ENCODE assay signal across 8 mouse cellular contexts in the genomic region with DNA sequence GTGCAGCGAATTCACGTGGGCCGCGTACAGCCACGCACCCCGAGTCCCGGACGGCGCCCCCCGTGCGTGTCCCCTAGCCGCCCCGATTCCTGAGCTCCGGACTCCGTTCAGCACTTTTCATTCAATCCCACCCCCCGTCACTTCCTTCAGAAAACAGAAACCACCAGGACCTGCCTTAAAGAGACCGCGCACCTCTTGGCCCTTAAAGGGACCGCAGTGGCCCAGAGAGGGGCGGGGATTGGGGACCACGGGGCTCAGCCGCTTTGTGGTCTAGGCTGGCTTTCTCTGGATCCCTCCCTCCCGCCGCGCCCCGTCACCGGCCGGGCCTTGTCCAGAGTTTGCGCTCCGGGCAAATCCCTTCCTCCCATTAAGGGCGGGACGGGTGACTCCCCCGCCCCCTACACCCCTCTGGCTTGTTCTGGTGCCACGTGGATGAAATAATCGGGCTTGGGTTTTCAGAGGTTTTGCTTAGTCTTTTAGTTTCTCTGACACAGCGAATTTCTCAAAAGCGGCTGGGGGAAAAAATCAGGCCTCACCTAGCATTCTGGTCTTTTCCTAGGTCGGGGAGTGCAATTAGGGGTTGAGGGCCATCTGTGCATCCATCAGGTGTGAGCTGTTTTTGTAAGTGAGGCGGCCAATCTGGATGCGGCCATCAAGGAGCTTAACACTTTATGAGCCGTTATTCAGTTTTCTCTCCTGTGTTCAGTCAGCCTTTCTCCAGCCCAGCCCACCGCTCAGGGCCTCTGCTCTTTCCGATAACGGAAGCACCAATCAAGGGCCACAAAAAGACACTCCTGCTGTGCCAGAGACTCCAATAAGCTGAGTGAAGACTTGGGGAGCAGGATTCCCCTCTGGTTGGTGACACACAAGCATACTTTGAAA. TPM values are rescaled to one million over a fixed set of nuclear protein-coding genes. Genes with fewer than 3 reads are reported as not detected.
A peak's percentile ranks its signal among the peaks of the same experiment; 100 is the strongest.
DNase-seq lines count a peak whose midpoint lies in the region; ATAC-seq and TF ChIP-seq lines count a peak whose summit lies in the region.

A gene (minus strand): TSS at position 200 of the 882 bp plus-strand sequence.

- intact Hi-C loops in left cerebral cortex, postnatal 25 days (cut with DNase I) = no loop called here

- peak within 1 kb of the TSS; percentile 79 for H3K4me2 ChIP-seq in embryonic facial prominence, embryonic 11.5 days (ENCODE audit: low read depth, low read length)
- H3K4me2 ChIP-seq in intestine, postnatal 0 days (replicated peaks; ENCODE audit: low read depth) = peak within 1 kb of the TSS; percentile 84

- peak; percentile 90 for ATAC-seq in embryonic facial prominence, embryonic 11.5 days (replicated peaks; ENCODE audit: insufficient number of reproducible peaks, low FRiP score, low TSS enrichment, low read depth)
- peak; percentile 76 for ATAC-seq in intestine, postnatal 0 days
- peak; percentile 72 for ATAC-seq in megakaryocyte-erythroid progenitor cell, adult 5-6 weeks (replicated peaks; ENCODE audit: low FRiP score, low TSS enrichment, poor library complexity, severe bottlenecking)

- peak within 1 kb of the TSS; percentile 88 for H3K27ac ChIP-seq in embryonic facial prominence, embryonic 11.5 days (replicated peaks; ENCODE audit: low read depth, low read length)
- H3K27ac ChIP-seq in intestine, postnatal 0 days (ENCODE audit: low read depth, low read length) = peak within 1 kb of the TSS; percentile 95

- peaks cover 5% of the 10 kb centered on the region for H3K4me1 ChIP-seq in embryonic facial prominence, embryonic 11.5 days (ENCODE audit: control insufficient read depth, insufficient read depth, low read length)
- H3K4me1 ChIP-seq in intestine, postnatal 0 days (replicated peaks; ENCODE audit: control insufficient read depth, insufficient read depth, low read length) = 0 out of 2 replicates have a peak, but pooled peaks cover 17% of the 10 kb centered on the region

- peak within 1 kb of the TSS; percentile 86 for H3K9ac ChIP-seq in embryonic facial prominence, embryonic 11.5 days (replicated peaks; ENCODE audit: low read length)
- H3K9ac ChIP-seq in intestine, postnatal 0 days (ENCODE audit: low read depth, low read length) = peak within 1 kb of the TSS; percentile 85

- peak within 1 kb of the TSS; percentile 93 for H3K4me3 ChIP-seq in embryonic facial prominence, embryonic 11.5 days (ENCODE audit: low read depth, low read length)
- peak within 1 kb of the TSS; percentile 78 for H3K4me3 ChIP-seq in intestine, postnatal 0 days (ENCODE audit: low read depth, low read length)

- no peaks in the 10 kb centered on the region for H3K9me3 ChIP-seq in embryonic facial prominence, embryonic 11.5 days (replicated peaks; ENCODE audit: control insufficient read depth, low read length)
- no peaks in the 10 kb centered on the region for H3K9me3 ChIP-seq in intestine, postnatal 0 days (ENCODE audit: control insufficient read depth)

- peak; percentile 83 to 93 for DNase-seq in adrenal gland, postnatal 36 days
- DNase-seq in embryonic facial prominence, embryonic 11.5 days (ENCODE audit: low spot score) = peak; percentile 95
- DNase-seq in gonadal fat pad, adult 2 months (ENCODE audit: low read depth) = no peak
- peak; percentile 49 to 66 for DNase-seq in left cerebral cortex, postnatal 25 days (ENCODE audit: low spot score in 2 of 2)
- DNase-seq in right cerebral cortex, postnatal 36 days (ENCODE audit: low spot score in 2 of 2) = peak; percentile 52 to 64
- no peak for DNase-seq in MN1 (ENCODE audit: low spot score)

- WGBS in embryonic facial prominence, embryonic 11.5 days = under 1% methylated on average over 44 of the region's 44 CpGs
- 1% methylated on average over 31 of the region's 44 CpGs for WGBS in intestine, postnatal 0 days

- no peak for TF ChIP-seq CTCF in intestine, postnatal 0 days (IDR thresholded peaks at IDR 0.05; ENCODE audit: low read depth)

- H3K36me3 ChIP-seq in embryonic facial prominence, embryonic 11.5 days (replicated peaks; ENCODE audit: control insufficient read depth, insufficient read depth, low read depth, low read length) = no peaks in the 10 kb centered on the region
- no peaks in the 10 kb centered on the region for H3K36me3 ChIP-seq in intestine, postnatal 0 days (ENCODE audit: control insufficient read depth, insufficient read depth)

- no peaks in the 10 kb centered on the region; the same call in 1 of the 2 replicates for H3K27me3 ChIP-seq in embryonic facial prominence, embryonic 11.5 days (ENCODE audit: control insufficient read depth, insufficient read depth, low read length)
- no peaks in the 10 kb centered on the region for H3K27me3 ChIP-seq in intestine, postnatal 0 days (replicated peaks; ENCODE audit: control insufficient read depth, insufficient read depth, low read length)

RNA-seq across cellular contexts. Expression of the gene that starts here (rescaled TPM):
- 10 to 100 TPM; 12.8 to 34.7 TPM for total RNA-seq in adrenal gland, postnatal 36 days (2021)
- 73.3 and 73.5 TPM in 2 replicates for polyA plus RNA-seq in embryonic facial prominence, embryonic 11.5 days (2014; fragmentation: Nextera tagmentation; extraction: Ambion mirVana)
- 36.8 and 40.7 TPM in 2 replicates for polyA plus RNA-seq in gonadal fat pad, adult 2 months (2012; rRNA removed)
- polyA plus RNA-seq in intestine, postnatal 0 days (2015; fragmentation: Nextera tagmentation; extraction: Ambion mirVana) = 39.7 and 45.5 TPM in 2 replicates
- total RNA-seq in left cerebral cortex, postnatal 25 days (2021) = 10 to 100 TPM; 12.6 to 13.2 TPM
- total RNA-seq in megakaryocyte-erythroid progenitor cell, adult 5-6 weeks (2014; fragmentation: Nextera tagmentation) = 23.8 and 24.9 TPM in 2 replicates
- 5.7 and 17.9 TPM in 2 replicates for total RNA-seq in megakaryocyte-erythroid progenitor cell, adult 5-6 weeks (2017)

Comparison
In these comparisons a context has a peak if more than half of its experiments do, and no peak if none do; other contexts are left out.
1. DNase-seq: peak in adrenal gland, postnatal 36 days (2 of 2), embryonic facial prominence, embryonic 11.5 days (single experiment), left cerebral cortex, postnatal 25 days (2 of 2) and right cerebral cortex, postnatal 36 days (2 of 2); none in gonadal fat pad, adult 2 months (single experiment) and MN1 (single experiment).
2. Peak in every context shown above with its lines, with median percentiles within 50 percentile points of each other: ATAC-seq.